Mouse (Mus musculus) limb, embryonic 14.5 days (tissue): ENCODE measurements around the gene Camk2d. TPM values are rescaled to one million over a fixed set of nuclear protein-coding genes. Genes with fewer than 3 reads are reported as not detected.

Experiments
- ATAC-seq: fragments of 200-750 bp; cut with Nextera tagmentation; 2 replicates; pipeline ENCODE4 v1.8.0; 2017; ENCODE audit warnings: low read depth, moderate number of reproducible peaks, moderate TSS enrichment; ENCODE audit not compliant: low FRiP score
- DNase-seq: peaks from one replicate; pipeline ENCODE4 v3.0.0-alpha.2; 2015; ENCODE audit warnings: low spot score
- H3K27ac ChIP-seq: fragments of 300-500 bp; sonication (generic); replicated peaks from 2 replicates; pipeline ENCODE4 v1.5.1; 2014; ENCODE audit warnings: low read depth, mild to moderate bottlenecking, low read length, moderate library complexity, mixed read lengths
- H3K27me3 ChIP-seq: fragments of 300-500 bp; sonication (generic); 2 replicates; pipeline ENCODE4 v1.6.1; 2014; ENCODE audit warnings: low read length, mixed read lengths; ENCODE audit not compliant: control insufficient read depth, insufficient read depth
- H3K36me3 ChIP-seq: fragments of 300-500 bp; sonication (generic); 2 replicates; pipeline ENCODE4 v1.6.1; 2014; ENCODE audit warnings: mild to moderate bottlenecking, low read length, moderate library complexity, mixed read lengths; ENCODE audit not compliant: control insufficient read depth, insufficient read depth
- H3K4me1 ChIP-seq: fragments of 300-500 bp; sonication (generic); 2 replicates; pipeline ENCODE4 v1.6.1; 2014; ENCODE audit warnings: antibody characterized with exemption, low read length, mixed read lengths; ENCODE audit not compliant: control insufficient read depth, insufficient read depth
- H3K4me2 ChIP-seq: fragments of 300-500 bp; sonication (generic); replicated peaks from 2 replicates; pipeline ENCODE4 v1.6.1; 2014; ENCODE audit warnings: low read depth, mild to moderate bottlenecking, low read length, moderate library complexity; ENCODE audit not compliant: severe bottlenecking
- H3K4me3 ChIP-seq: fragments of 300-500 bp; sonication (generic); replicated peaks from 2 replicates; pipeline ENCODE4 v1.5.1; 2014; ENCODE audit warnings: low read length
- H3K9ac ChIP-seq: fragments of 300-500 bp; sonication (generic); 2 replicates; pipeline ENCODE4 v1.6.1; 2014; ENCODE audit warnings: mild to moderate bottlenecking, low read depth, low read length, moderate library complexity; ENCODE audit not compliant: severe bottlenecking
- H3K9me3 ChIP-seq: fragments of 300-500 bp; sonication (generic); 2 replicates; pipeline ENCODE4 v1.6.1; 2016; ENCODE audit warnings: low read length; ENCODE audit not compliant: control insufficient read depth
- POLR2A ChIP-seq: fragments of 200-500 bp; IDR thresholded peaks from 2 replicates; pipeline ENCODE4 v1.8.0; 2012; ENCODE audit warnings: inconsistent platforms, mild to moderate bottlenecking, moderate library complexity, borderline replicate concordance; ENCODE audit not compliant: insufficient read depth, insufficient read length; ENCODE audit errors: extremely low read depth
- WGBS: fragments of 180-500 bp; shearing (Covaris S2); extraction: QIAGEN DNeasy Blood & Tissue Kit; methylation state at CpG from one replicate; pipeline ENCODE4 v1.1.7; 2014; 5-methylcytosine and 5-hydroxymethylcytosine counted together
- polyA plus RNA-seq, 2 experiments: library from polyadenylated mRNA; depleted of rRNA in 1 of 2; stranded (reverse) in 1 of 2; unstranded in 1 of 2; fragments of >200 nt; fragmentation: Nextera tagmentation in 1 of 2; extraction: Ambion mirVana in 1 of 2; gene quantifications; 2 replicates each; pipeline versions ENCODE4 v1.2.1 to v1.2.3; 2012 to 2014

Gene Camk2d
- polyA plus RNA-seq, 2 experiments = 37.4 to 40.0 TPM

DNA sequence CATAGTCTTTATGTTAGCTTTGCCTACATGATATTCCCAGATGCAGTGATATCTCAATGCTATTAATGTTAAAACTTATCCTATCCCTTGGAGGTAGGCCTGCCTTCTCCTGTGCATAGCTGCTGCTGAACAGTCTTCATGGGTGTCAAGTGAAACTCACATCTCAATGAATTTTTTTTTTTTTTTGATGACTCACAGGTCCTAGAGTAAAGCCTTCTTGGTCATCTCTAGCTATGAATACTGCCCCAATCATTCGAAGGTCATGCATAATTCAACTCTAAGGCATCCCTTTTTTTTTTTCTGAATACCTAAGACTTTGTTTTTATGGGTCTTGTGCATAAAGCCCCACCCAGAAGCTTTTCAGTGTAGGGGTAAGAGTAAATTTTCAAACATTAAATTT is 181.8 kb downstream of the Camk2d start:
- no peak overlapping the region for H3K27ac ChIP-seq
- TF ChIP-seq POLR2A = no peak
- no peaks in the 10 kb centered on the region for H3K27me3 ChIP-seq
- no peak for ATAC-seq
- 92% methylated on average over 1 of the region's 1 CpGs for WGBS
- DNase-seq = no peak
- no peaks in the 10 kb centered on the region for H3K9me3 ChIP-seq
- no peak overlapping the region for H3K4me2 ChIP-seq
- no peak overlapping the region for H3K9ac ChIP-seq
- no peak overlapping the region for H3K4me3 ChIP-seq
- H3K4me1 ChIP-seq = no peaks in the 10 kb centered on the region
- no peaks in the 10 kb centered on the region for H3K36me3 ChIP-seq

DNA sequence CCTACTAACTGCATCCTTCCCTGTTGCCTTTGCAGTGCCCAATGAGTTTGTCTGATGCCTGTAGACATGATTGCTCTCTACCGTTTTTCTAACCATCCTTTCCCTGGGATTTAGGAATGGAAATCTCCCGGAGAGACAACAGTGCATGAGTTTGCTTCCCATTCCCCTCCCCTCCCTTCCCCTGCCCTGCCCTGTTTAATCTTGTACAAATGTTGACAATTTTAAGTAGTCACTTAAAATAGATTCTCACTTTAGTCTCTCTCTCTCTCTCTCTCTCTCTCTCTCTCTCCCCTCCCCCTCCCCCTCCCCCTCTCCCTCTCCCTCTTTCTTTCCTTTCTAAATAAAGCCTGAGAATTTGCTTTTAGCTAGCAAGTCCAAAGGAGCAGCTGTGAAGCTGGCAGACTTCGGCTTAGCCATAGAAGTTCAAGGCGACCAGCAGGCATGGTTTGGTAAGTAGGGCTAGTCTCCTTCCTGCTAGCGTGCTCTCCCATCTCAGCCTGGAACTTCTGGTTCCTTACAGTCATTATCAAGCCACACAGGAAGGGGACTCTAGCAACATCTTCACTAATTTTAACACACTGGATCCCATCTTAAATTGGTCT is 184.0 kb downstream of the Camk2d start:
- no peaks in the 10 kb centered on the region for H3K9me3 ChIP-seq
- no peak for TF ChIP-seq POLR2A
- WGBS = 80% methylated on average over 5 of the region's 5 CpGs
- DNase-seq (no peak), ATAC-seq (no peak)
- H3K4me2 ChIP-seq = no peak overlapping the region
- H3K36me3 ChIP-seq = no peaks in the 10 kb centered on the region
- H3K9ac ChIP-seq = no peak overlapping the region
- no peaks in the 10 kb centered on the region for H3K27me3 ChIP-seq
- no peak overlapping the region for H3K27ac ChIP-seq
- H3K4me3 ChIP-seq = no peak overlapping the region
- H3K4me1 ChIP-seq = no peaks in the 10 kb centered on the region

DNA sequence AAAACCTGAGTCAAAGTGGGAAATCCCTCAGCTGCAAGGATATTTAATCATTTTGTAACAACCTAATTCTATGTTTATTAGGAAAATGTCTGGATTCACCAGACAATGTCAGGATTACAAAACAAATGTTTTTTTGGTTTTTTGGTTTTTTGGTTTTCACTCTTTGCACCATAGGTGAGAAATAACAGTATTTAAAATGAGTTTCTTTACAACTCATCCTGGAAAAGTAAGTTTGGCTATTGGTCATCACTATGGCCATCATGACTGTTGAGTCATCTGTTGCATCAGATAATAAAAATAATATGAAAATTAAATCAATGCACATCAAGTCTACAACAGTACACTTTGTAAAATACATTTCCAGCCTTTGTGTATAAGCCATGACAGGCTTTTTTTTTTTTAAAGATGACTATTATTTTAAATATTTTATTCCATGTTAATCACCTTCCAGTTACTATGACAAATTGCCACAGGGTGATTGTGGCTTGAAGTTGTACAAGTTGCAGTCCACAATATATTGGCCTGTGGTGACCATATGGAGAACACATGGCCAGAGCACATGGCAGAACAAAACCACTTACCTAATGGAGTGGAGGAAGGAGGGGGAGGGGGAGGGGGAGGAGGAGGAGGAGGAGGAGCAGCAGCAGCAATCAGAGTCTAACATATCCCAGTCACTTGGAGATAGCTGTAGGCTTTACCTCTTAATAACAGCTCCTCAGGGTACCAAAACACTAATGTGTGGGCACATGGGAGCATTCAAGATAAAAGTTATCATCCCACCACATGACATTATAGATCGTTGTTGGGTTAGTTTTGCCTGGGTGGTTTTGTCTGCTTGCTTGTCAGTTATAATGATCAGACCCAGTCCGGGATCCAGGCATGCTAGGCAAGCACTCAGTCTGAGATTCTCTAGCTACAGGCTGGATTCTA is 197.2 kb downstream of the Camk2d start:
- DNase-seq (no peak), ATAC-seq (no peak)
- no peak overlapping the region for H3K9ac ChIP-seq
- no peak overlapping the region for H3K4me3 ChIP-seq
- no peaks in the 10 kb centered on the region for H3K4me1 ChIP-seq
- H3K4me2 ChIP-seq = no peak overlapping the region
- no peak for TF ChIP-seq POLR2A
- 75% methylated on average over 2 of the region's 2 CpGs for WGBS
- peaks cover 12% of the 10 kb centered on the region for H3K36me3 ChIP-seq
- no peaks in the 10 kb centered on the region for H3K9me3 ChIP-seq
- H3K27me3 ChIP-seq = no peaks in the 10 kb centered on the region
- H3K27ac ChIP-seq = no peak overlapping the region

DNA sequence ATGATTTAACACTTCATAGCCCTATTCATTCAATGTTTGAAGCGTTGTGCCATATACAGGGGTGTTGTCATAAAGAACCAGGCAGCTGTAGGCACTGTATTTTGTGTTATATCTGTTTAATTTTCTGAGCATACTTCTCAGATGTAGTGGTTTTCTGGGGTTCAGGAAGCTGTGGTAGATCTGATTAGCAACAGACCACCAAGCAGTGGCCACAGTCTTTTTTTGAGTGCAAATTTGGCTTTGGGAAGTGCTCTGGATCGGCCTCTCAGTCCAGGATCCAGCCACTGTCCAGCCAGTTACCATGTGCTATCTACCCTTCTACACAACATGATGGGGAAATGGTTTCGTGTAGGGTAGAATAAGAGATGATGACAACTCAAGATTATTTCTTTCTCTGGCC is 199.8 kb downstream of the Camk2d start:
- no peaks in the 10 kb centered on the region for H3K27me3 ChIP-seq
- H3K4me1 ChIP-seq = no peaks in the 10 kb centered on the region
- no peak overlapping the region for H3K4me2 ChIP-seq
- TF ChIP-seq POLR2A = no peak
- no peak overlapping the region for H3K9ac ChIP-seq
- no peaks in the 10 kb centered on the region for H3K9me3 ChIP-seq
- WGBS = 90% methylated on average over 3 of the region's 3 CpGs
- peaks cover 12% of the 10 kb centered on the region for H3K36me3 ChIP-seq
- DNase-seq = no peak
- no peak for ATAC-seq
- H3K27ac ChIP-seq = no peak overlapping the region
- H3K4me3 ChIP-seq = no peak overlapping the region

DNA sequence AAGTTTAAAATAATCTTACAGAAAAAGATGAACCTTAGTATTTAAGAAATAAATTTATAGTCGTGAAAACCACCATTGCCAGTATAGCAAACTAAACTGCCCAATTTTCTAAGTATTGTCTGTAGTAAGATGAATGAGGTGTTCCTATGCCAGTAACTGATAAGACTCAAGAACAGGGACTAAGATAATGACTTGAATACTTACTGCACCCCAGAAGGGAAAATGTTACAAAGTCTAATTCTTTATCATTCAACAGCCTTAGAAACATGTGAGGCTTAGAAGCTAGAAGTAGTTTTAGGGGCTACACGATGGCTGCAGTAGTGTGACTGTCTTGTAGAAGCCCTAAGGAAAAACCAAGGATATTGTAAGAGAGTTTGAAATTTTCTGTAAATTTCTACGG is 200.9 kb downstream of the Camk2d start:
- no peaks in the 10 kb centered on the region for H3K4me1 ChIP-seq
- H3K36me3 ChIP-seq = peaks cover 12% of the 10 kb centered on the region
- no peaks in the 10 kb centered on the region for H3K27me3 ChIP-seq
- no peaks in the 10 kb centered on the region for H3K9me3 ChIP-seq
- ATAC-seq (no peak), DNase-seq (no peak)
- 92% methylated on average over 3 of the region's 3 CpGs for WGBS
- no peak for TF ChIP-seq POLR2A
- H3K4me2 ChIP-seq = no peak overlapping the region
- H3K4me3 ChIP-seq = no peak overlapping the region
- no peak overlapping the region for H3K9ac ChIP-seq
- no peak overlapping the region for H3K27ac ChIP-seq
